Mouse (Mus musculus) lung, adult 2 months (tissue): ENCODE measurements around the gene Smad6. TPM values are rescaled to one million over a fixed set of nuclear protein-coding genes. Genes with fewer than 3 reads are reported as not detected.

Experiments used
- DNase-seq: peaks from one replicate; pipeline ENCODE4 v3.0.0; 2022
- H3K4me1 ChIP-seq: fragments of 200-500 bp; 2 replicates; pipeline ENCODE4 v1.6.1; 2011; ENCODE audit warnings: low read length; ENCODE audit not compliant: control insufficient read depth, insufficient read depth
- H3K4me3 ChIP-seq: fragments of 200-500 bp; replicated peaks from 2 replicates; pipeline ENCODE3; 2011; ENCODE audit warnings: low read depth, mild to moderate bottlenecking, control low read depth, low read length; ENCODE audit errors: extremely low read depth
- CTCF ChIP-seq: fragments of 200-500 bp; IDR thresholded peaks from 2 replicates; pipeline ENCODE4 v1.5.1; 2011; ENCODE audit warnings: mild to moderate bottlenecking, low read length, control low read depth; ENCODE audit not compliant: insufficient read depth
- POLR2A ChIP-seq: fragments of 200-500 bp; IDR thresholded peaks from 2 replicates; pipeline ENCODE4 v1.6.1; 2011; ENCODE audit warnings: low read depth, mild to moderate bottlenecking, control low read depth, low read length, borderline replicate concordance; ENCODE audit errors: extremely low read depth
- WGBS: fragments of 180-500 bp; shearing (Covaris S2); methylation state at CpG from one replicate; pipeline ENCODE4 v1.1.7; 2018; 5-methylcytosine and 5-hydroxymethylcytosine counted together
- polyA plus RNA-seq: library from polyadenylated mRNA; depleted of rRNA; stranded (reverse); fragments of >200 nt; gene quantifications from 2 replicates; pipeline ENCODE4 v1.2.3, GENCODE M21; 2012

Smad6 gene
- polyA plus RNA-seq, 1 experiment = 260 TPM

DNA sequence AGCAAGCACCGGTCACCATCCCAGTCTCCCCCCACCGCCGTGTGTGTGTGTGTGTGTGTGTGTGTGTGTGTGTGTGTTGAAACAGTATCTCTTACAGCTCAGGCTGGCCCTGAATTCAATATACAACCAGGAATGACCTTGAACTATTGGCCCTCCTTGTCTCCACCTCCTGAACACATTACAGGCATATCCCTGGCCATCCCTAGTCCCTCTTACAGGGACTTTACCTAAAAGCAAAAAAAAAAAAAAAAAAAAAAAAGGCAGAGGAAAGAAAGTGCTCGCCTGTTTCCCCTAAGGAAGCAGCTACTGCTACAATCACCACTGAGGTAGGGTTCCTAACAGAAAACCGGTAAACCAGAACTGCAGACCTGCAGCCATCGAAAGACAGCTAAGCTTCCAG is 7.1 kb downstream of the Smad6 start:
- TF ChIP-seq CTCF = no peak
- TF ChIP-seq POLR2A = no peak
- H3K4me3 ChIP-seq = peak overlapping the region; percentile 8
- no peak for DNase-seq
- H3K4me1 ChIP-seq = peaks cover 5% of the 10 kb centered on the region; the same call in 1 of the 2 replicates
- 63% methylated on average over 6 of the region's 6 CpGs for WGBS

DNA sequence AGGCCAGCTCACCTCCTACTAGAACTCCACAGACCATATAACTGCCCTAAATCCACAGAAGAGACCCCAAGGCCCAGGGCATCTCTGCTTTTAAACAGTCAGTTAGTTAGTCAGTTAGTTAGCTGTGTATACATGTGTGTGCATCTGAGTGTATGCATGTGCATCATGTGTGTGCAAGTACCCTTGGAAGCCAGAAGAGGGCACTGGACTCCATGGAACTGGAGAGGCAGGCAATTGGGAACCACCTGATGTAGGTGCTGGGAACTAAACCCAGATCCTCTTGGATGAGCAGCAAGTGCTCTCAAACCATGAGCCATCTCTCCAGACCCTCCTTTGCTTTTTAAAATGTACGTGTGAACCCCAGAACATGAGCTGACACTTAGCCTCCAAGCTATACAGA is 10.5 kb downstream of the Smad6 start:
- TF ChIP-seq CTCF (0 out of 2 replicates have a peak, but pooled peaks have one; percentile 24), POLR2A (no peak)
- H3K4me3 ChIP-seq = no peak overlapping the region
- 91% methylated on average over 1 of the region's 1 CpGs for WGBS
- H3K4me1 ChIP-seq = peaks cover 5% of the 10 kb centered on the region; the same call in 1 of the 2 replicates
- no peak for DNase-seq

DNA sequence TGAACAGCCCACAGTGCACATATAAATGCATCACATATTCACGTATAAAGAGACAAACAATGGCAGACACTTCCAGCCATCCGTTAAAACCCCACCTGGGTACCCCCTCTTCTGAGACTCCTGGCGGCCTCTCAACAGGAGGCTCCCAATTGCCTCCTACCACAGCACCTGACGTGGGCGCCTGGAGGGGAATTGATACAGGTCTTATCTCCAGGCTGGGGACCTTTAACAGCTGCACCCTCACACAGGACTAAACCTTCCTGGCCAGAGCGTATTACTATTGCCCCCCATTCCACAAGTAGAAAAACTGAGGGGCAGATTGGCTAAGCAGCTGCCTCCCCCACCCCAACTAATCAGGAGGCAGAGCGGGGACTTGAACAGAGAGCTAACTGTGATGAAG is 18.9 kb downstream of the Smad6 start:
- TF ChIP-seq POLR2A (no peak), CTCF (no peak)
- no peak for DNase-seq
- peaks cover 23% of the 10 kb centered on the region for H3K4me1 ChIP-seq
- WGBS = 79% methylated on average over 7 of the region's 7 CpGs
- H3K4me3 ChIP-seq = no peak overlapping the region

DNA sequence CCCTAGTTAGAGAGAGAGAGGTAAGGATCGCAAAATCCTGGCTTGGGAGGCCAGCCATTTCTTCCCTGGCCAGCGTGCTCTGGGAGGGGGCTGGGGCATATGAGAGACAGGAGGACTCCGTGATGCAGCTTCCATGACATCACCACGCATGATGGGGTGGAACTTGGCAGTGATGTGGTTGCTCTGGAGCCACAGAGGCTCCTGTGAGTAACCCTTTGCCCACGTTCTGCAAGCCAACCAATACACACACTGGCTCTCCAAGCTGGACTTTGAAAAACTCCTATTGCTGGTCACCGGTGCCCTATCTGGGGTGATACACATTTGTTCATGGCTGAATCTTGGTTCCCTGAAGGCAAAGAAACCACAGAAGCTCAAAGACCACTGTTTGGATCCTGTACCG is 20.8 kb downstream of the Smad6 start:
- DNase-seq = no peak
- no peak overlapping the region for H3K4me3 ChIP-seq
- TF ChIP-seq CTCF (no peak), POLR2A (no peak)
- peaks cover 28% of the 10 kb centered on the region for H3K4me1 ChIP-seq
- WGBS = 52% methylated on average over 7 of the region's 7 CpGs

DNA sequence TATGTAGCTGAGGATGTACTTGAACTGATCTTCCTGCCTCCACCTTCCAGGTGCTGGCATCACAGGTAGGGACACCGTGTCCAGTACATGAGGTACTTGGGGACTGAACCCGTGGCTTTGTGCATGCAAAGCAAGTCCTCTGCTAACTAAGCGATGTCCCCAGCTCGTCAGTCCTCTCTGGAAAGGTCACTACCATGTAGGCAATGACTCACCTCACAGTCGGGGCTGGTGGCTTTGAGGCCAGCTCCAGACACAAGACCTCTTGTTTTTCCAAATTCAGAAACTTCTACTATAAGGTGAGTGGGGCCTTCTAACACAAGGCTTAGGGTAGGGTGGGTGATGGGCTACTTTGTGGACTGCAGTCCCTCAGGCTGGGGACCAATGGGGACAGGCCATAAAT is 21.8 kb downstream of the Smad6 start:
- Histone ChIP-seq H3K4me3 (no peak overlapping the region), H3K4me1 (peaks cover 26% of the 10 kb centered on the region)
- DNase-seq = no peak
- TF ChIP-seq POLR2A (no peak), CTCF (no peak)
- WGBS = 74% methylated on average over 5 of the region's 5 CpGs

DNA sequence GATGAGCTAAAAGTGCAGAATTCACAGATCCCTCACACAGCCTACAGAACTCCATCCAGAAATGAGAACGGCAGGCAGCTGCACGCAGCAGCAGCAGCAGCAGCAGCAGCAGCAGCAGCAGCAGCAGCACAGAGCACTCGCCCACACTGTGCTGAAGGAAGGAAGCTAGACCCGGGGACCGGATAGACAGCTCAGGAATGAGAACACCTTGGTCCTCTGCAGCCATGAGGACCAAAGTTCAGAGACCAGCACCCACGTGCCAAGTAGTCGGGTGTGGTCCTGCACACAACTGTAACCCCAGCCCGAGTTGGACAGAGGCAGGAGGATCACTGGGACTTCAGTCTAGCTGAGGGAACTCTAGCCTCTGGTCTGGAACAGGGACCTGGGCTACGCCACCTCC is 22.7 kb downstream of the Smad6 start:
- WGBS = 57% methylated on average over 9 of the region's 9 CpGs
- no peak overlapping the region for H3K4me3 ChIP-seq
- TF ChIP-seq CTCF (no peak), POLR2A (no peak)
- H3K4me1 ChIP-seq = peaks cover 25% of the 10 kb centered on the region
- no peak for DNase-seq

DNA sequence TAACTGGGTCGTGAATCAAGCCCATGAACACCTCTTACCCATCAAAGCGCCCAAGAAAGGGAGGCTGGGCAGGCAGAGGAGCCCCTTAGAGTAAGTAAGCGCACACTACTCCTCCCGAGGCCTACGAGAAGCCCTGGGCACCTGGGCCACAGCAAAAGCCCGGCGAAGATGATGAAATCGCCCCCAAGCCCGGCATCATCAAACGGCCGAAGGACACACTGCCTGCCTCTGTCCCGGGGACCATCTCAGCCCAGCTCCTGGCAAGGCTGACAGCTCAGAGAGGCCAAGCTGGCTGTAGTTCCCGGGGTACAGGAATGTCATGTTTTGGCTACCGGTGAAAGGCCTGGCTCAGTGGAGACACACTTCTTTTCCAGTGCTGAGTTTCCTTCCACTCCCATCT is 23.8 kb downstream of the Smad6 start:
- no peak for DNase-seq

DNA sequence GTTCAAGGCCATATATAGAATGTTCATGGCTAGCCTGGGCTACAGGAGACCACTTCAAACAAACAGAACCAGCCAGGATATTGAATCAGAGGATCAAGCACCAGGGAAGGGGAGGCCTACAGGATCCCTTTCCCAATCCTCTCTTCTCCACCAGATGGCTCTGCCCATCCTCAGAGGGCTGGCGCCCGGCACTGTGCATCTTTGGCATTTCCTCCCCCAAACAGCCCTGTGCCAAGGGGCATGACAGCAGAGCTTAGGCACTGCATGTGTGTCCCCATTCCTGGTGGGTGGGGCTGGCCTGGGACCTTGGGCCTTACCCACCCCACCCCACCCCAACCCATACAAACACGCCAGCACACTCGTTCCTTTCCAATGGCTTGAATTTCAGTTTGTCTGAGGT is 24.4 kb downstream of the Smad6 start:
- no peak overlapping the region for H3K4me3 ChIP-seq
- 23% methylated on average over 4 of the region's 4 CpGs for WGBS
- no peak for DNase-seq
- H3K4me1 ChIP-seq = peaks cover 16% of the 10 kb centered on the region
- peak; percentile 43; the same call in 1 of the 2 replicates for TF ChIP-seq CTCF
- no peak for TF ChIP-seq POLR2A

More for the DNA sequence above, 23.8 kb downstream of the Smad6 start:
- Histone ChIP-seq H3K4me1 (peaks cover 16% of the 10 kb centered on the region), H3K4me3 (no peak overlapping the region)
- 50% methylated on average over 14 of the region's 14 CpGs for WGBS
- TF ChIP-seq CTCF = no peak
- TF ChIP-seq POLR2A = no peak

DNA sequence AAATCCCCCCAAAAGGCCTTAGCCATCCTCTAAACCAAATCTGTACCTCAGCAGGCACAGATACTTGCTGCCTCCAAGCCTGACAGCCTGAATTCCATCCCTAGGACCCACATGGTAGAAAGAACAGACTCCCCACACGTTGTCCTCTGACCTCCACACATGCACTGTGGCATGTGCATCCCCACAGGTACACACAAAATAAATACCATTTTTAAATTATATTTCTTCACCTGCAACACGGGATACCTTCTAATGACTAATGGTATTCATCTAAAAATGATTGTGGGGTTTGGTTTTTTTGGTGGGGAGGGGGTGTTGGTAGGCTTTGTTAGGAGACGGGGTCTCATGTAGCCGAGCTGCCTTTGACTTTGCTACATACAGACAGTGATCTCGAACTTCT is 28.6 kb downstream of the Smad6 start:
- DNase-seq = no peak
- Histone ChIP-seq H3K4me1 (peaks cover 38% of the 10 kb centered on the region), H3K4me3 (no peak overlapping the region)
- TF ChIP-seq CTCF (no peak), POLR2A (no peak)
- WGBS = 73% methylated on average over 5 of the region's 5 CpGs

DNA sequence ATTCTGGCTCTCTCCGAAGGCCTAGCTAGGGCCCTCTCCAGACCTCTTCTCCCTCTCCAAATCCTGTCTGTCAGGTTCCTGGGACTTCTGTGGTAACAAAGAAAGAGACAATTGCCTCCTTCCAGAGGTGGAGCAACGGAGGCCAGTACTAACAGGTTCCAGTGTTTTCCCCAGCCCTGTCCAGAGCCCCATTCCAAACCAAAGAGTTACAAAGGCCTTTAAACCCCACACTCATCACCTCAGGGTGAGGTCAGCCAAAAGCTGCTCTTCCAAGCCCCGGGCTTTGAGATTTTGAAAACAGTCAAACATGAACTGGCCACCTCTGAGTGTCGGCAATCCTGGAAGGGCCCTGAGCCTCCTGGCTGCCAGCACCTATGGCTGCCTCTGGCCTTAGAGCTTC is 29.1 kb downstream of the Smad6 start:
- TF ChIP-seq POLR2A (no peak), CTCF (no peak)
- WGBS = 30% methylated on average over 4 of the region's 4 CpGs

DNA sequence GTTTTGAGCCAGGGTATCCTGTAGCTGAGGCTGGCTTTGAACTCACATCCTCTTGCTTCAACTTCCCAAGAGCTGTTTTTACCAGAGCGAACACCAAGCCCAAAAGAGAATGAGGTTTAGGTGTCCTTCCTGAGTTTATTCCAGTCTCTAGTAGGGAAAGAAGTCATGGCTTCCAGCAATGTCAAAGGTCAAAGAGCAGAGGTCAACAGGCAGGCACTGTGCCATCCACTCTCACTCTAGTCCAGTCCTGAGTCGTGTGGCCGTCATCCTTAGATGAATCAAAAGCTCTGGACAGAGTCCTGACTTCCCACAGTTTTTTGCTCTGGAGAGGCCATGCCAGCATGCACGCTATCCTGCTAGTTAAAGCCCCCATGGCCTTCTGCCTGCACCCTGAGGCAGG is 30.7 kb downstream of the Smad6 start:
- no peak for DNase-seq
- peaks cover 35% of the 10 kb centered on the region for H3K4me1 ChIP-seq
- TF ChIP-seq POLR2A (no peak), CTCF (no peak)
- 58% methylated on average over 4 of the region's 4 CpGs for WGBS
- H3K4me3 ChIP-seq = no peak overlapping the region

More for the DNA sequence above, 29.1 kb downstream of the Smad6 start:
- Histone ChIP-seq H3K4me3 (no peak overlapping the region), H3K4me1 (peaks cover 33% of the 10 kb centered on the region)
- DNase-seq = no peak
